Mouse (Mus musculus): ENCODE data around the gene Sept11. TPM values are rescaled to one million over a fixed set of nuclear protein-coding genes. Genes with fewer than 3 reads are reported as not detected.

Sept11 gene
- total and polyA plus RNA-seq, 3 experiments = 72.3 to 138 (median 78.5) TPM

DNA sequence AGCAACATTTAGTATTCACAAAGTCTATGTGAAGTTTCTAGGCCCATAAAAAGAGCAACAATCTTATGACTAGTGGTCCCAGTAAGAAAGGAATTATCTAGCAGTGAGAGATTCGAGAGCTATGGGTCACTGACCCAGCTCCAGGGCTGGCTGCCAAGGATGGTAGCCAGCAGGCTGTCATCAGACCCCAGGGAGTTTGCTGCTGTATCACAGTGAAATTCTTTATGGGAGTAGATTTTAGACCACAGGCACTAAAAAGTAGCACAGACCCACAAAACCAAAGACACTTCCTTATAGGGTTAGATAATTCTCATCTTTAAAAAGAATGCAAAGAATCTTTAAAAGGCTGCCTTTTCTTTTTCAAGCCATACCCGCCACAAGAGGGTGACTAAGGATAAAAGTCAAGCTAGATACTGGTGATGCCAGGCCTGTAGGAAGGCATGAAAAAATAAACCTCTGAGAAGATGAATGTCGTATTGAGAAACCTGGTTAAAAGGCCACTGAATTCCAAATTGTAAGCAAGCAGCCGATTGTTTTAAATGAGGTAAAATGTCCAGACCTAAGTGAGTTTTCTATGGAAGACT, 8.1 kb upstream of the Sept11 start:
- no peaks in the 10 kb centered on the region for H3K4me1 ChIP-seq (ENCODE audit: control insufficient read depth in 1 of 2, insufficient read depth in 2 of 2)
- H3K4me3 ChIP-seq (replicated peaks in 1 of 3; ENCODE audit: low read depth in 2 of 3, low read length in 2 of 3, poor library complexity in 1 of 3) = no peak overlapping the region
- no peak overlapping the region for H3K9ac ChIP-seq (ENCODE audit: insufficient read depth, low read depth)
- DNase-seq (ENCODE audit: extremely low read depth) = no peak
- H3K79me2 ChIP-seq (replicated peaks; ENCODE audit: control insufficient read depth, extremely low read depth, insufficient read depth, poor library complexity, severe bottlenecking) = no peaks in the 10 kb centered on the region
- no peak overlapping the region for H3K4me2 ChIP-seq (ENCODE audit: insufficient read depth, low read depth, poor library complexity, severe bottlenecking)
- in situ Hi-C loops (cut with MboI; ENCODE audit: low pct_ligation_motif_present, low pct_unique_long_range_greater_than_20kb, low sequenced_read_pairs) = no loop called here
- TF ChIP-seq GABPA (IDR thresholded peaks at IDR 0.05; ENCODE audit: insufficient replicate concordance, low read depth, low read length) = no peak
- TF ChIP-seq ZNF384 (IDR thresholded peaks at IDR 0.05; ENCODE audit: low read depth, low read length) = no peak
- TF ChIP-seq NRF1 (IDR thresholded peaks at IDR 0.05; ENCODE audit: low read depth, low read length) = no peak
- TF ChIP-seq UBTF (IDR thresholded peaks at IDR 0.05; ENCODE audit: low read depth, low read length) = no peak
- no peak for TF ChIP-seq PAX5 (IDR thresholded peaks at IDR 0.05; ENCODE audit: low read length)
- TF ChIP-seq MAFK (IDR thresholded peaks at IDR 0.05; ENCODE audit: insufficient replicate concordance, low read length) = no peak
- no peak for TF ChIP-seq MYC (IDR thresholded peaks at IDR 0.05; ENCODE audit: low read depth, low read length)
- TF ChIP-seq USF1 (IDR thresholded peaks at IDR 0.05; ENCODE audit: low read depth, low read length) = no peak
- TF ChIP-seq MXI1 (IDR thresholded peaks at IDR 0.05; ENCODE audit: low read depth, low read length) = no peak
- TF ChIP-seq SMC3 (IDR thresholded peaks at IDR 0.05; ENCODE audit: low read depth, low read length) = peak; percentile 54
- TF ChIP-seq CHD2 (IDR thresholded peaks at IDR 0.05; ENCODE audit: low read length) = no peak
- no peak for TF ChIP-seq MAZ (IDR thresholded peaks at IDR 0.05; ENCODE audit: low read depth, low read length)
- no peak for TF ChIP-seq ETS1 (conservative IDR thresholded peaks at IDR 0.05; ENCODE audit: low read depth, low read length)
- TF ChIP-seq ZMIZ1 (IDR thresholded peaks at IDR 0.05; ENCODE audit: low read depth, low read length) = no peak
- TF ChIP-seq JUND (conservative IDR thresholded peaks at IDR 0.05; ENCODE audit: low read depth, low read length) = no peak
- peak; percentile 61 for TF ChIP-seq RAD21 (IDR thresholded peaks at IDR 0.05; ENCODE audit: low read depth, low read length)
- TF ChIP-seq MEF2A (IDR thresholded peaks at IDR 0.05; ENCODE audit: borderline replicate concordance, low read depth, low read length) = no peak
- no peak for TF ChIP-seq KAT2A (IDR thresholded peaks at IDR 0.05; ENCODE audit: insufficient replicate concordance, low read length)
- no peak for TF ChIP-seq CHD1 (IDR thresholded peaks at IDR 0.05; ENCODE audit: low read depth, low read length)
- no peak for TF ChIP-seq ZKSCAN1 (IDR thresholded peaks at IDR 0.05; ENCODE audit: borderline replicate concordance, low read depth, low read length)
- no peak for TF ChIP-seq ELF1 (IDR thresholded peaks at IDR 0.05; ENCODE audit: low read depth, low read length)
- no peak for TF ChIP-seq POLR2AphosphoS2 (IDR thresholded peaks at IDR 0.05; ENCODE audit: low read depth, low read length)
- TF ChIP-seq E2F4 (IDR thresholded peaks at IDR 0.05; ENCODE audit: insufficient replicate concordance, low read depth, low read length) = no peak
- no peak for TF ChIP-seq TBP (conservative IDR thresholded peaks at IDR 0.05; ENCODE audit: low read depth, low read length)
- no peak for TF ChIP-seq EP300 (IDR thresholded peaks at IDR 0.05; ENCODE audit: low read length)
- peak in 1 of 2 experiments; percentile 55; a peak in 2 of 4 replicates for TF ChIP-seq CTCF (conservative IDR thresholded peaks at IDR 0.05 in 1 of 2, IDR thresholded peaks at IDR 0.05 in 1 of 2; ENCODE audit: low read depth in 2 of 2, low read length in 2 of 2)
- no peak for TF ChIP-seq RCOR1 (conservative IDR thresholded peaks at IDR 0.05; ENCODE audit: low read depth, low read length)
- TF ChIP-seq ZC3H11A (IDR thresholded peaks at IDR 0.05; ENCODE audit: low read depth, low read length) = peak; percentile 29; the same call in 1 of the 2 replicates
- TF ChIP-seq SIN3A (IDR thresholded peaks at IDR 0.05; ENCODE audit: low read length) = no peak
- TF ChIP-seq HCFC1 (IDR thresholded peaks at IDR 0.05; ENCODE audit: low read depth, low read length) = no peak
- TF ChIP-seq BHLHE40 (IDR thresholded peaks at IDR 0.05; ENCODE audit: low read depth, low read length) = no peak
- no peak for TF ChIP-seq JUN (IDR thresholded peaks at IDR 0.05; ENCODE audit: insufficient read depth, low read depth, low read length)
- no peaks in the 10 kb centered on the region for H3K27me3 ChIP-seq (replicated peaks)
- no peaks in the 10 kb centered on the region for H3K9me3 ChIP-seq (replicated peaks; ENCODE audit: low read length)
- dilution Hi-C loops (cut with MboI; ENCODE audit: extremely low pct_ligation_motif_present, extremely low pct_unique_long_range_greater_than_20kb, low sequenced_read_pairs) = no loop called here
- H3K36me3 ChIP-seq (replicated peaks in 1 of 2; ENCODE audit: control insufficient read depth in 1 of 2, insufficient read depth in 1 of 2, low read length in 1 of 2) = no peaks in the 10 kb centered on the region
- H3K27ac ChIP-seq (ENCODE audit: insufficient read depth, low read depth) = no peak overlapping the region

All from CH12.LX (cell line).